Mouse (Mus musculus) spleen, adult 18-20 months (tissue): Measurements from ENCODE around the gene Bend3.

Experiments used
- DNase-seq, 2 experiments: peaks; one replicate each; pipeline ENCODE4 v3.0.0; 2022; ENCODE audit warnings: mixed read lengths in 2 of 2

The Bend3 gene

DNA sequence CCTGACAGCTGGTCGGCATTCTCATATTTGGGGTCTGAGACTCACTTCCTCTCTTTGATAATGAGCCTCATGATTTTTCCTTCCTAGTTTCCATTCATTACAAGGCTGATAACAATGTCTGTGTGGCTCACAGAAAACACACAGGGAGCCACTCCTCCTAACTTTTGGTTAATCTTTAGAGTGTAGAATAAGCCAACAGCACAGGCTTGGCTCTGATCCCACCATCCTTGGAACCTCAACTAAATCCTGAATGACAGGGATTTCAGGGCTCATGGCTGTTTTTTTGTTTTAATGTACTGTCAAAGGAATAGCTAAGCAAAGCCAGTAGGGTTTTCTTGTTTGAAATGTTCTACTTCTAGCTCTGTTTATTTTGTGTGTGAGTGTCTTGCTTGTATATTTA lies 55.8 kb downstream of the Bend3 start:
- DNase-seq, result no peak

- no peak for DNase-seq
These were observed 59.0 kb downstream of the Bend3 start for GRCm38 (mm10) chr10:43537652-43538051.

- no peak for DNase-seq
These were observed 60.2 kb downstream of the Bend3 start for GRCm38 (mm10) chr10:43538831-43539230.

DNA sequence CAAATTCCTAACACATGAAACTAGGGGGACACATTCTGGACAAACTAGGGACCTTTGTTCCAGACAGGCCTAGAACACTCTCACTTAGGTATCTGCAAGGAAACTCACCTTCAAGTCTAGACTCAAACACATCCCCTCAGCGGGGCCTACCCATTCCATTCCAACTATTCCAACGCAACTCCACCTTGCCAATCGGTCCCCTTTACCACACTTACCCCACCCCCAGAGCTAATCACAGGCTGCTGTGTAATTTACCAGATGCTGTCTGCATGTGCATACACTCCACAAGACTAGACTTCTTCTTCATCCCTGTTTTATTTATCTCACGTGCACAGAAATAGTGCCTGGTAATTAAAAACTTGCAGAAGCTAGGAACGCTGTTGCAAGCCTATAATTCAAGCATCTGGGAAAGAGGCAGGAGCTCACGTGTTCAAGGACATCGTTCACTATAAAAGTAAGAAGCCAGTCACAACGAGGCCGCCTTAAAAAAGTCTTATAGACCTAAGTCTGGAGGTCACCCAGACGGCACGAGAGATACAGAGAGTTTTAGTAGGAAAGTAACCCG lies 61.2 kb downstream of the Bend3 start:
- DNase-seq, result no peak

DNA sequence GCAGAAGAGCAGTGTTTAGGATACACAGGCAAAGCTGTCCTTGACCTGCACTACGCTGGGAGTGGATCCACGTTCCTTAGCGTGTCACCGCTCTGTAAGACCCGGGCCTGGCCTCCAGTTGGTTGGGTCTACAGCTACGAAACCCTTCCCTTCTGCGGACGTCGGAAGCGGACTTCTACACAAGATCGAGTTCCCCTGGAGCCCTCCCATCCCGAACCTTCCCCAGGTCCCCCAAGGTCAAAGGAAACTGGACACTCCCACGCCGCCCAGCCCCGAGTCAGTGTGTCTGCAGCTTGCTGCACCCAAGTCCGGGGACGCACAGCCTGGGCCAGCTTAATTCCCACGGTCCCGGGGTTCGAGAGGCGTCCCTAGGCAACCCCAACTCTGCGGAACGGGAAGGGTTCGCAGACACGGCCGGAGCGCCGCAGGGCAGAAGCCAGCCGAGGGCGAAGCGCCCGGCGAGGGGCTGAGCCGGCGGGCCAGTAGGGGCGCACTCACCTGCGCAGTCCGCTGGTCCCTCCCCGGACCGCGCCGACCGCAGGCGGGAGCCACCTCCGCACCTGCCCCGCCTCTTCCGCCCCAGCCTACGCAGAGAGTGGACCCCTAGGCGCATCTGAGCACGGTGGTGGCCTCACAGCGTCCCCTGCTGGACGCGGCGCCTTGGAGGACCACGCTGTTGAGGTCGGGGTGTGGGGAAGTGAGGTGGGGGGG lies 62.0 kb downstream of the Bend3 start, which contains the start of gene 1700021F05Rik:
TSS of gene 1700021F05Rik (minus strand) at position 553 of the 711 bp plus-strand sequence.
- peak; percentile 93 to 96 for DNase-seq

GRCm38 (mm10) chr10:43541153-43541544 lies 62.5 kb downstream of the Bend3 start:
- no peak for DNase-seq

GRCm38 (mm10) chr10:43549411-43549810 lies 70.8 kb downstream of the Bend3 start:
- no peak for DNase-seq

- DNase-seq, result no peak
These were observed 72.3 kb downstream of the Bend3 start for GRCm38 (mm10) chr10:43550923-43551322.

DNA sequence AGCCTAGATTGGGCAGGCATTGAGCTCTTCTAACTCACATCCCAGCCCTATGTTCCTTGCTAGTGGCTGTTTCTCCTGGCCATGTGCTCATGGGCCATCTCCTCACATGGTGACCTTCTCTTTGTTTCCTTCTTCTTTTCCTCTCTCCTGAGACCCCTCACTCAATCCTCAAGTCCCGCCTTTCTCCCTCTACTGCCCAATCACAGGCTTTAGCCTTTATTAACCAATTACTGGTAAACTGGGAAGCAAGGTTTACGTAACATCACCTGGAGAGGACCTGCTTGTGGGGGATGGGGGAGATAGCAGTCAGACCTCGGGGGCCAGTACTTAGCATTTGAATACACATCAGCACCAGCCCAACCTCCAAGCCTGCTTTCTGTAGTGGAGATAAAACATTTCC lies 72.8 kb downstream of the Bend3 start:
- no peak for DNase-seq

DNA sequence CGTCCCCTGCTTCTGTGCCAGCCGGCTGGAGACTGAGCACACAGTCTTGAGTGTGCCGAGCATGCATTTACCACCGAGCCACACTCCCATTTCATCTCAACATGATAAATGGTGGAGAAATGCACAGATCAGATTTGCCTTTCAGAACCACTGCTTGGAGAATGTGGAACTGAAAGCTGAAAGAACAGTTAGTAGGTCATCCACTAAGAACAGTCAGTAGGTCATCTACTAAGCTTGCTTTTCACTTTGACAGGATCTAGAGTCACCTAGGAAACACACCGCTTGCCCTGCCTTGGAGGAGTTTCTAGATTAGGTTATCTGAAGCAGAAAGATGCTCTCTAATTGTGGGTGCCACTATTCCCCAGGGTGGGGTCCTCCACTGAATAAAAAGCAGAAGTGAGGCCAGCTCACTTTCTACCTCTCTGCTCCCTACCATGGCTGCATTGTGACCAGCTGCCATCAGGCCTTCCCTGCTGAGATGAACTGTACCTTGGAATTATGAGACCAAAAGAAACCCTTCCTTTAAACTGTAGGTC lies 79.1 kb downstream of the Bend3 start:
- no peak for DNase-seq

- no peak for DNase-seq
These were observed 80.7 kb downstream of the Bend3 start for GRCm38 (mm10) chr10:43559313-43559712.

GRCm38 (mm10) chr10:43560765-43561164 lies 82.1 kb downstream of the Bend3 start:
- no peak for DNase-seq

GRCm38 (mm10) chr10:43561311-43561710 lies 82.7 kb downstream of the Bend3 start:
- DNase-seq, result no peak
